Mouse (Mus musculus) gastrocnemius, adult 18-20 months (tissue): ENCODE measurements around the gene Vmn2r96. TPM values are rescaled to one million over a fixed set of nuclear protein-coding genes. Genes with fewer than 3 reads are reported as not detected.
"Not testable (repeated sequence)": the region's sequence is repeated elsewhere in the genome, so short reads cannot be mapped to it uniquely, and the experiment has no call there.

Source experiments
- DNase-seq: peaks from one replicate; pipeline ENCODE4 v3.0.0; 2021; ENCODE audit warnings: low spot score
- long read RNA-seq, 2 experiments: library from polyadenylated mRNA; stranded (forward); transcript quantifications; one replicate each; pipeline ENCODE4 v2.0.0; 2021
- total RNA-seq, 2 experiments: library from RNA; stranded (reverse); gene quantifications; 2 replicates each; pipeline ENCODE4 v1.2.3; 2021

The Vmn2r96 gene
- not detected for total RNA-seq
- long read RNA-seq, experiment 1 = 0 reads
- long read RNA-seq, experiment 2 = 0 reads

DNA sequence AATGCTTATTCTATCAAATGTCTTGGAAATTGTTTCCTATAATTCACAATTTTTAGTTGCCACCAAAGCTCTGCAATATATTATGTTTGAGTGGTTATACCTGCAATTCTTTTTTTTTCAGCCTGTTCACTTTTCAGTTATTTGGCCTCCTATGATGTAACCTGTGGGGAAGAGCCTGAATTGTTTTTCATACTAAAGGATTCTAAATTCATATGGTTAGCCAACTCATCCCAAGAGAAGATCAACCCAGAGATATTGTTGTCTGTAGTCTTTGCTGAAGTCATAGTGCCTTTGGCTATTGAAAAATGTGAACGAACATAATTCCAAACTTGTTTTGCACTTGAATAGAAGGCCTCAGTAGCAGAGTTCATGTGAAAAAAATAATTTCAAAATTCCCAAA, at the start of gene Vmn2r96:
TSS of gene Vmn2r96 (plus strand) at position 301 of the 400 bp plus-strand sequence.
- DNase-seq = not testable (repeated sequence)

DNA sequence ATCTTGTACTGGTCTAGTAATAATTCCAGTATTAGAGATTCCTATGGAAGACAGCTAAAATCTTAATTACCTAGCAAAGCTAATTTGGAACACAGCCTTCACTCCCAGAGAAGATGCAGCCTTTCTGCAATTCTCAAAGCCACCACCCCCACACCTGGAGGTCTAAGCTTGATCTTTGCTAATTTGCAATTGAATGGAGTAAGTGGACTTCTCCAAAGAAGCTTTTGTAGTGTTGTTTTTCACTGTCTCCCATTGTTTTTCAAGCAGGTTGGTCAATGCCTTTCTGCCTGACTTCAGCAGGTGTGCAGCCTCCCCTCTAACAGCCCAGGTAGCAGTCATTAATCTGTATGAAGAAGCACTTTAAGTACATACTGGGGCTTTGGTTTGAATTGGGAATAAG, 49.6 kb upstream of the Vmn2r96 start:
- no peak for DNase-seq

DNA sequence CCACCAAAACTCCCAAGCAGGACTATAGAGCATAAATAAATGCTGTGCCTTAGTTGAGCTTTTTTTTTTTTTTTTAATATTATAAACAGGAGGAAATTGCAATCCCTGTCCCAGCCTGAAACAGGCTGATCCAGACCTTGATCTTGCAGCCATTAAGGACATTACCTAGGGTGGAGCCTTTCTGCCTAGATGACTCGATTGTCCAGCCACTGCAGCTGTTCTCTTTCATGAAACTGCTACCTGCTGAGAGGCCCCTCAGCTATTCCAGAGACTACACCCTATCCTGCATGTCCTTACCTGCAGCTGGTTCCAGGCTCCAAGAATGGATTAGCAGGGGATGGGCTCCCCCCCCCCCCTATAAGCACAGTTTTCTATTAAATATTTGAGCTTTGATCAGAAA, 49.0 kb upstream of the Vmn2r96 start:
- DNase-seq = no peak

DNA sequence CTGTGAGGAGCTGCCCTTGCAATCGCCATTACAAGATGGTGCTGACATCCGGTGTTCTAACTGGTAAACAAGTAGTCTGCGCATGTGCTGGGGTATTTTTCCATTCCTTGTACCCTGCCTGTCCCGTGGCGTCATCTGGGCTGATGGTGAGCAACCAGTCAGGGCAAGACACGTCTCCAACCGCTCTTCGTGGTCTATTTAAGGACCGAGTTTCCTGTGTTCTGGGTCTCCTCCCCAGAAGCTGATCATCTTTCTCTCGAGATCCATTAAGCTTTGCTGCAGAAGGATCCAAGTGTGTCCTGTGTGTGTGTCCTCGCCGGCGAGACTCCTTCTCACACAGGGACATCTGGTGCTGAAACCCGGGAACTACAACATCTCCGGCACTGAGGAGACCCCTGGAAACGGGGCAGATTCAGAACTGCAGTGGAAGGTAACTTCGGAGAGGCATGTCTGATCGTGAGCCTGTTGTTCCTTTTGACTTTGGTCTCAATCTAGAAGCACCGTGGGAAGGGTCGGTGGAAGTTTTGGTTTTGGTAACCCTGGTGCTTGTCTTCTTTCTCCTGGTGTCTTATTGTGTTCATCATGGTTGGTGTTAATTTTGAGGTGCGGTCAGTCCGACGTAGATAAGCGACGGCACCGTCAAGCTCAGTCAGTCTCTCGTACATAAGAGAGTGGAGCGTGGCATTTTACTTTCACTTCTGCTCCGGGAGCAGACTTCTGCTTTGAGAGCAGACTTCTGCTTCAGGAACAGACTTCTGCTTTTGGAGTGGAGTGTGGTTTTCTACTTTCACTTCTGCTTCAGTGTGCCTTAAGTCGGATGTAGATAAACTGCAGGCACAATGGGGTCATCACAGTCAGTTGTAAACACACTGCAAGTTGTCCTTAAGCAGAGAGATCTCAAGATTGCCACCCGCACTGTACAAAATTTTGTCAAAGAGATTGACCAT, 14.5 kb upstream of the Vmn2r96 start:
- DNase-seq = not testable (repeated sequence)

GRCm38 (mm10) chr17:18566186-18566585, 6.8 kb upstream of the Vmn2r96 start:
- not testable (repeated sequence) for DNase-seq

DNA sequence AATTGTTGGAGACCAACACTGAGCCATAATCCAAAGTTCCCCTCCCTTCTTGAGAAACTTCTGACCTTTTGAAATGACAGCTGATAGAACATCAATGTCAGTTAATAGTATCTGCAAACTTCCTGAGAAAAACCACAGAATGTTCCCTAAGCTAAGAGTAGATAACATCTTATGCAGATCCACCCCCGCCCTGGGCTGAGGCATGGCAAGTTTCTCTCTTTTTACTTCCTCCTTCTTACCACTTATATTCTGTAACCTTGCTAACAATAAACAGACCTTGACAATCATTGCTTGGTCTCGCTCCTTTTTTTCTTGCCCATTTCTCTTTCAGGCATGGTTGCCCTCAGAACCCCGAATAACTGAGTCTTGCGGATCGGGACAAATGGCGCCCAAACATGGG, 42.2 kb downstream of the Vmn2r96 start:
- DNase-seq = not testable (repeated sequence)

- DNase-seq = no peak
Observed at GRCm38 (mm10) chr17:18626532-18626931, 53.6 kb downstream of the Vmn2r96 start.

Other genes with a start within 250 kb of the Vmn2r96 start
- not detected for gene Vmn2r95, start 149.1 kb upstream of the Vmn2r96 start, total RNA-seq